Mouse (Mus musculus) stomach, embryonic 14.5 days (tissue): ENCODE data around the gene Usp30. TPM values are rescaled to one million over a fixed set of nuclear protein-coding genes. Genes with fewer than 3 reads are reported as not detected.

Source experiments
- ATAC-seq: fragments of 200-750 bp; cut with Nextera tagmentation; 2 replicates; pipeline ENCODE4 v1.8.0; 2017; ENCODE audit warnings: low read depth, moderate TSS enrichment; ENCODE audit not compliant: insufficient number of reproducible peaks, insufficient read depth, low FRiP score
- H3K27ac ChIP-seq: fragments of 300-500 bp; sonication (generic); 2 replicates; pipeline ENCODE4 v1.5.1; 2014; ENCODE audit warnings: mild to moderate bottlenecking, low read length, moderate library complexity, mixed read lengths
- H3K27me3 ChIP-seq: fragments of 300-500 bp; sonication (generic); 2 replicates; pipeline ENCODE4 v1.6.1; 2014; ENCODE audit warnings: low read length, control low read depth, mixed read lengths; ENCODE audit not compliant: control insufficient read depth, insufficient read depth
- H3K36me3 ChIP-seq: fragments of 300-500 bp; sonication (generic); 2 replicates; pipeline ENCODE4 v1.6.1; 2014; ENCODE audit warnings: mild to moderate bottlenecking, control low read depth, low read length, moderate library complexity, mixed read lengths; ENCODE audit not compliant: control insufficient read depth, insufficient read depth
- H3K4me1 ChIP-seq: fragments of 300-500 bp; sonication (generic); 2 replicates; pipeline ENCODE4 v1.6.1; 2014; ENCODE audit warnings: low read length, control low read depth, mixed read lengths; ENCODE audit not compliant: control insufficient read depth, insufficient read depth
- H3K4me2 ChIP-seq: fragments of 300-500 bp; sonication (generic); replicated peaks from 2 replicates; pipeline ENCODE4 v1.6.1; 2014; ENCODE audit warnings: low read depth, low read length, control low read depth
- H3K4me3 ChIP-seq: fragments of 300-500 bp; sonication (generic); 2 replicates; pipeline ENCODE4 v1.5.1; 2014; ENCODE audit warnings: low read depth, low read length, control low read depth
- H3K9ac ChIP-seq: fragments of 300-500 bp; sonication (generic); replicated peaks from 2 replicates; pipeline ENCODE4 v1.6.1; 2014; ENCODE audit warnings: low read depth, mild to moderate bottlenecking, control low read depth, low read length, moderate library complexity, mixed read lengths
- H3K9me3 ChIP-seq: fragments of 300-500 bp; sonication (generic); 2 replicates; pipeline ENCODE4 v1.6.1; 2016; ENCODE audit warnings: low read depth, low read length, control low read depth; ENCODE audit not compliant: control insufficient read depth
- WGBS: fragments of 180-500 bp; shearing (Covaris S2); extraction: QIAGEN DNeasy Blood & Tissue Kit; methylation state at CpG from one replicate; pipeline ENCODE4 v1.1.7; 2014; 5-methylcytosine and 5-hydroxymethylcytosine counted together
- polyA plus RNA-seq: library from polyadenylated mRNA; unstranded; fragments of >200 nt; fragmentation: Nextera tagmentation; extraction: Ambion mirVana; gene quantifications from 2 replicates; pipeline ENCODE4 v1.2.1, GENCODE M21; 2014

Gene Usp30
- polyA plus RNA-seq, 1 experiment from 2014 or later, result 10.2 TPM

GRCm38 (mm10) chr5:114127374-114128349 is 62.4 kb downstream of the Usp30 start, which contains the start of gene Alkbh2:
Gene Alkbh2, minus strand, starts transcription at chr5:114128218.
- peak; percentile 18; the same call in 1 of the 2 replicates for ATAC-seq
- peak within 1 kb of the TSS; percentile 39 for H3K9ac ChIP-seq
- under 1% methylated on average over 68 of the region's 69 CpGs for WGBS
- peaks cover 14% of the 10 kb centered on the region for H3K4me1 ChIP-seq
- H3K4me2 ChIP-seq, result peak within 1 kb of the TSS; percentile 78
- H3K36me3 ChIP-seq, result peaks cover 16% of the 10 kb centered on the region
- H3K9me3 ChIP-seq, result no peaks in the 10 kb centered on the region
- peak within 1 kb of the TSS; percentile 46 for H3K4me3 ChIP-seq
- peak within 1 kb of the TSS; percentile 75 for H3K27ac ChIP-seq
- no peaks in the 10 kb centered on the region for H3K27me3 ChIP-seq

- no peak for ATAC-seq
- no peaks in the 10 kb centered on the region for H3K27me3 ChIP-seq
- peaks cover 21% of the 10 kb centered on the region for H3K4me1 ChIP-seq
- H3K4me3 ChIP-seq, result peak overlapping the region; percentile 83
- no peak overlapping the region for H3K27ac ChIP-seq
- H3K9me3 ChIP-seq, result no peaks in the 10 kb centered on the region
- no peak overlapping the region for H3K9ac ChIP-seq
- WGBS, result 72% methylated on average over 15 of the region's 15 CpGs
- H3K4me2 ChIP-seq, result peak overlapping the region; percentile 94
- no peaks in the 10 kb centered on the region for H3K36me3 ChIP-seq
Observed at GRCm38 (mm10) chr5:114129550-114130210, 64.4 kb downstream of the Usp30 start.

DNA sequence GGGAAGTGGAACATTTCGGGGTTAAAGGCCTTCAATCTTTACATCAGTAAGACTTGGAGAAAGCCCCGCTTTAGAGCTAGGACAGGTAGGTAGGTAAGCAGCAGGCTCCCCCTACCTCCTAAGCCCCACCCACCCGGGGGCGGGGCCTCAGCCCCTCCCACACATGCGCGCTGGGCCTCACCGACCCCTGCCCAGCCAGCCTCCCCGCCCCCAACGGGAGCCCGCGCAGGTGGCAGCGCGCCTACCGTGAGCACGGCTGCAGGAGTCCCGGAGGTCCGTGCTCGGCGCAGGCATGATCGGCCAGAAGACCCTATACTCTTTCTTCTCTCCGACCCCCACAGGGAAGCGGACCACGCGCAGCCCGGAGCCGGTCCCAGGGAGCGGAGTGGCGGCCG is 64.9 kb downstream of the Usp30 start, which contains the start of gene Ung:
Ung (plus strand) TSS at position 176 of the 395 bp plus-strand sequence.
- Histone ChIP-seq H3K9ac (peak within 1 kb of the TSS; percentile 50), H3K4me3 (peak within 1 kb of the TSS; percentile 83), H3K36me3 (no peaks in the 10 kb centered on the region), H3K4me2 (peak within 1 kb of the TSS; percentile 94), H3K4me1 (peaks cover 21% of the 10 kb centered on the region), H3K9me3 (no peaks in the 10 kb centered on the region), H3K27ac (peak within 1 kb of the TSS; percentile 73), H3K27me3 (no peaks in the 10 kb centered on the region)
- under 1% methylated on average over 29 of the region's 29 CpGs for WGBS
- peak; percentile 44 for ATAC-seq

GRCm38 (mm10) chr5:114130698-114131520 is 65.6 kb downstream of the Usp30 start:
- Histone ChIP-seq H3K27me3 (no peaks in the 10 kb centered on the region), H3K4me1 (peaks cover 21% of the 10 kb centered on the region), H3K9ac (peak overlapping the region; percentile 50), H3K27ac (peak overlapping the region; percentile 73), H3K4me3 (peak overlapping the region; percentile 83), H3K9me3 (no peaks in the 10 kb centered on the region), H3K4me2 (peak overlapping the region; percentile 94), H3K36me3 (peaks cover 2% of the 10 kb centered on the region; the same call in 1 of the 2 replicates)
- WGBS, result under 1% methylated on average over 86 of the region's 87 CpGs
- ATAC-seq, result peak; percentile 96

GRCm38 (mm10) chr5:114131521-114131840 is 66.2 kb downstream of the Usp30 start:
- Histone ChIP-seq H3K9me3 (no peaks in the 10 kb centered on the region), H3K27ac (peak overlapping the region; percentile 73), H3K36me3 (peaks cover 6% of the 10 kb centered on the region; the same call in 1 of the 2 replicates), H3K4me2 (peak overlapping the region; percentile 94), H3K4me3 (peak overlapping the region; percentile 83), H3K9ac (peak overlapping the region; percentile 45; the same call in 1 of the 2 replicates), H3K4me1 (peaks cover 21% of the 10 kb centered on the region), H3K27me3 (no peaks in the 10 kb centered on the region)
- no peak; the same call in 1 of the 2 replicates for ATAC-seq
- WGBS, result under 1% methylated on average over 15 of the region's 15 CpGs

DNA sequence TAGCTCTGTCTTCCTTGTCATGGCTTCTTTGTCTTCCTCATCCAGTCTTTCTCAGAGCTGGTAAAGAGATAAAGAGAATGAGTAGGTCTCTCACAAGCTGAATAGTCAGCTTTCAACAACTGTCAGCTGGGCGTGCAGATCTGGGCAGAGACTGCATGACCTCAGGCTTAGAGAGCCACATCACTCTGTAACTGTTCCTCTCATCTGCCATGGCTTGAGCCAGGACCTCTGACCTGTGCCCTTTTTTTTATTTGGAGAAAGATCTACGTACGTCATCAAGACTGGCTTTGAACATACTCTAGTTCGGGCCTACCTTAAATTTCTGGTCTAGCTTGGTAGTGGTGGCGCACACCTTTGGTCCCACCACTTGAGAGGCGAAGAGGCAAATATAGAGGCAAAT is 67.6 kb downstream of the Usp30 start:
- no peak overlapping the region for H3K9ac ChIP-seq
- H3K4me3 ChIP-seq, result no peak overlapping the region
- no peaks in the 10 kb centered on the region for H3K27me3 ChIP-seq
- no peaks in the 10 kb centered on the region for H3K9me3 ChIP-seq
- peaks cover 25% of the 10 kb centered on the region for H3K4me1 ChIP-seq
- peaks cover 6% of the 10 kb centered on the region; the same call in 1 of the 2 replicates for H3K36me3 ChIP-seq
- H3K4me2 ChIP-seq, result no peak overlapping the region
- H3K27ac ChIP-seq, result no peak overlapping the region
- ATAC-seq, result no peak
- 84% methylated on average over 6 of the region's 6 CpGs for WGBS

DNA sequence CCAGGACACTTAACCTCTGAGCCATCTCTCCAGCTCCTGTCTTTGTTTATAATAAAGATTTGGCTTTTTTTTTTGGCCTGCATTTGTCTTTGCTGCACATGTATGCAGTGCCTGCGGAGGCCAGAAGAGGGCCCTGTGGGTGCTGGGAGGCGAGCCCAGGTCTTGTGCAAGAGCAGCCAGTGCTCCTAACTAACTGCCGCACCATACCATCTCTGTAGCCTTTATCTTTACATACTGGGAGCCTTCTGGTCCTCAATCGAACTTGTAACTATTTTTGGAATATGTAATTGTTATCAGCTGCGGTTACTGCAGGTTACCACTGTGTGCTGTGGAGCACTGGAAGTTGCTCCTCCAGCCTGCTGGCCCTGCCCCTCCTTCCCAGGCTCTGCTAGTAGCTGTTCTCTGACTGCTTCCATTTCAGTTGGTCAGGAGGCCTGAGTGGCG is 68.9 kb downstream of the Usp30 start:
- 62% methylated on average over 6 of the region's 6 CpGs for WGBS
- Histone ChIP-seq H3K9ac (no peak overlapping the region), H3K36me3 (peaks cover 6% of the 10 kb centered on the region; the same call in 1 of the 2 replicates), H3K4me1 (peaks cover 36% of the 10 kb centered on the region), H3K27me3 (no peaks in the 10 kb centered on the region), H3K4me2 (no peak overlapping the region), H3K9me3 (no peaks in the 10 kb centered on the region), H3K27ac (no peak overlapping the region), H3K4me3 (no peak overlapping the region)
- no peak for ATAC-seq
